Mouse (Mus musculus): ENCODE measurements around the gene Naa80. TPM values are rescaled to one million over a fixed set of nuclear protein-coding genes. Genes with fewer than 3 reads are reported as not detected.
A peak's percentile ranks its signal among the peaks of the same experiment; 100 is the strongest.

Naa80 gene
- polyA plus RNA-seq, 1 experiment from 2014 or later, result 19.3 TPM

GRCm38 (mm10) chr9:107543299-107543698 lies 35.4 kb upstream of the Naa80 start:
- H3K27ac ChIP-seq, result no peak overlapping the region
- 84% methylated on average over 11 of the region's 11 CpGs for WGBS
- ATAC-seq (replicated peaks; ENCODE audit: low FRiP score), result no peak
- H3K4me3 ChIP-seq (replicated peaks), result peak overlapping the region; percentile 84; the same call in 1 of the 2 replicates
- H3K4me1 ChIP-seq, result peaks cover 46% of the 10 kb centered on the region
- no peaks in the 10 kb centered on the region for H3K9me3 ChIP-seq (replicated peaks)
- no peak overlapping the region for H3K9ac ChIP-seq
- peak overlapping the region; percentile 85 for H3K4me2 ChIP-seq
- H3K27me3 ChIP-seq, result no peaks in the 10 kb centered on the region
- H3K36me3 ChIP-seq, result peaks cover 43% of the 10 kb centered on the region

- H3K9me3 ChIP-seq (replicated peaks), result no peaks in the 10 kb centered on the region
- no peaks in the 10 kb centered on the region for H3K27me3 ChIP-seq
- H3K36me3 ChIP-seq, result peaks cover 34% of the 10 kb centered on the region
- H3K4me1 ChIP-seq, result peaks cover 46% of the 10 kb centered on the region
- H3K4me3 ChIP-seq (replicated peaks), result no peak overlapping the region
- WGBS, result 95% methylated on average over 17 of the region's 17 CpGs
- H3K27ac ChIP-seq, result no peak overlapping the region
- ATAC-seq (replicated peaks; ENCODE audit: low FRiP score), result no peak
- no peak overlapping the region for H3K9ac ChIP-seq
- H3K4me2 ChIP-seq, result no peak overlapping the region
Measured at GRCm38 (mm10) chr9:107544196-107544700, 34.4 kb upstream of the Naa80 start.

GRCm38 (mm10) chr9:107544729-107545128 lies 34.0 kb upstream of the Naa80 start:
- Histone ChIP-seq H3K9ac (no peak overlapping the region), H3K27me3 (no peaks in the 10 kb centered on the region; the same call in 1 of the 2 replicates), H3K4me3 (replicated peaks) (no peak overlapping the region), H3K4me2 (no peak overlapping the region), H3K9me3 (replicated peaks) (no peaks in the 10 kb centered on the region), H3K4me1 (peaks cover 48% of the 10 kb centered on the region), H3K27ac (no peak overlapping the region), H3K36me3 (peaks cover 29% of the 10 kb centered on the region)
- ATAC-seq (replicated peaks; ENCODE audit: low FRiP score), result no peak
- 93% methylated on average over 12 of the region's 12 CpGs for WGBS

- H3K4me1 ChIP-seq, result peaks cover 49% of the 10 kb centered on the region
- no peak overlapping the region for H3K4me3 ChIP-seq (replicated peaks)
- no peaks in the 10 kb centered on the region for H3K9me3 ChIP-seq (replicated peaks)
- ATAC-seq (replicated peaks; ENCODE audit: low FRiP score), result no peak
- no peak overlapping the region for H3K4me2 ChIP-seq
- no peak overlapping the region for H3K27ac ChIP-seq
- H3K9ac ChIP-seq, result no peak overlapping the region
- 93% methylated on average over 10 of the region's 10 CpGs for WGBS
- H3K36me3 ChIP-seq, result peaks cover 24% of the 10 kb centered on the region
- H3K27me3 ChIP-seq, result no peaks in the 10 kb centered on the region; the same call in 1 of the 2 replicates
Measured at GRCm38 (mm10) chr9:107545199-107545598, 33.5 kb upstream of the Naa80 start.

GRCm38 (mm10) chr9:107545602-107546001 lies 33.1 kb upstream of the Naa80 start:
- Histone ChIP-seq H3K36me3 (peaks cover 24% of the 10 kb centered on the region), H3K27ac (no peak overlapping the region), H3K9me3 (replicated peaks) (no peaks in the 10 kb centered on the region), H3K4me3 (replicated peaks) (no peak overlapping the region), H3K9ac (no peak overlapping the region), H3K27me3 (no peaks in the 10 kb centered on the region; the same call in 1 of the 2 replicates), H3K4me1 (peaks cover 49% of the 10 kb centered on the region), H3K4me2 (no peak overlapping the region)
- ATAC-seq (replicated peaks; ENCODE audit: low FRiP score), result no peak
- 9% methylated on average over 3 of the region's 3 CpGs for WGBS

- H3K4me1 ChIP-seq, result peaks cover 52% of the 10 kb centered on the region
- H3K4me2 ChIP-seq, result peak within 1 kb of the TSS; percentile 54
- H3K4me3 ChIP-seq (replicated peaks), result peak within 1 kb of the TSS; percentile 19
- peaks cover 24% of the 10 kb centered on the region for H3K36me3 ChIP-seq
- ATAC-seq (replicated peaks; ENCODE audit: low FRiP score), result peak; percentile 57
- no peaks in the 10 kb centered on the region; the same call in 1 of the 2 replicates for H3K27me3 ChIP-seq
- WGBS, result 3% methylated on average over 20 of the region's 20 CpGs
- H3K9me3 ChIP-seq (replicated peaks), result no peaks in the 10 kb centered on the region
- H3K9ac ChIP-seq, result no peak within 1 kb of the TSS
- peak within 1 kb of the TSS; percentile 63 for H3K27ac ChIP-seq
Measured at GRCm38 (mm10) chr9:107547026-107547425, 31.7 kb upstream of the Naa80 start, which contains the start of gene Zmynd10. TSS of gene Zmynd10 (plus strand) at chr9:107547298.

GRCm38 (mm10) chr9:107547957-107548356 lies 30.7 kb upstream of the Naa80 start:
- Histone ChIP-seq H3K27ac (no peak overlapping the region), H3K27me3 (no peaks in the 10 kb centered on the region; the same call in 1 of the 2 replicates), H3K9me3 (replicated peaks) (no peaks in the 10 kb centered on the region), H3K36me3 (peaks cover 24% of the 10 kb centered on the region), H3K9ac (no peak overlapping the region), H3K4me3 (replicated peaks) (no peak overlapping the region), H3K4me2 (no peak overlapping the region), H3K4me1 (peaks cover 54% of the 10 kb centered on the region)
- 85% methylated on average over 5 of the region's 5 CpGs for WGBS
- ATAC-seq (replicated peaks; ENCODE audit: low FRiP score), result no peak

- no peak overlapping the region for H3K9ac ChIP-seq
- H3K36me3 ChIP-seq, result peaks cover 20% of the 10 kb centered on the region
- no peak for ATAC-seq (replicated peaks; ENCODE audit: low FRiP score)
- H3K4me1 ChIP-seq, result peaks cover 61% of the 10 kb centered on the region
- no peaks in the 10 kb centered on the region for H3K9me3 ChIP-seq (replicated peaks)
- H3K4me3 ChIP-seq (replicated peaks), result no peak overlapping the region
- WGBS, result 81% methylated on average over 10 of the region's 10 CpGs
- H3K27me3 ChIP-seq, result no peaks in the 10 kb centered on the region; the same call in 1 of the 2 replicates
- H3K4me2 ChIP-seq, result no peak overlapping the region
- no peak overlapping the region for H3K27ac ChIP-seq
Measured at GRCm38 (mm10) chr9:107548820-107549219, 29.9 kb upstream of the Naa80 start.

GRCm38 (mm10) chr9:107549297-107550074 lies 29.2 kb upstream of the Naa80 start:
- H3K27me3 ChIP-seq, result no peaks in the 10 kb centered on the region; the same call in 1 of the 2 replicates
- no peak overlapping the region for H3K9ac ChIP-seq
- no peak overlapping the region for H3K4me3 ChIP-seq (replicated peaks)
- 80% methylated on average over 20 of the region's 20 CpGs for WGBS
- no peaks in the 10 kb centered on the region for H3K9me3 ChIP-seq (replicated peaks)
- peaks cover 14% of the 10 kb centered on the region for H3K36me3 ChIP-seq
- peaks cover 64% of the 10 kb centered on the region for H3K4me1 ChIP-seq
- no peak for ATAC-seq (replicated peaks; ENCODE audit: low FRiP score)
- no peak overlapping the region for H3K4me2 ChIP-seq
- no peak overlapping the region for H3K27ac ChIP-seq

- Histone ChIP-seq H3K27ac (peak overlapping the region; percentile 99), H3K4me1 (peaks cover 64% of the 10 kb centered on the region), H3K9me3 (replicated peaks) (no peaks in the 10 kb centered on the region), H3K27me3 (no peaks in the 10 kb centered on the region; the same call in 1 of the 2 replicates), H3K4me2 (peak overlapping the region; percentile 70), H3K9ac (peak overlapping the region; percentile 52; the same call in 1 of the 2 replicates), H3K4me3 (replicated peaks) (peak overlapping the region; percentile 79), H3K36me3 (0 out of 2 replicates have a peak, but pooled peaks cover 4% of the 10 kb centered on the region)
- 28% methylated on average over 23 of the region's 23 CpGs for WGBS
- ATAC-seq (replicated peaks; ENCODE audit: low FRiP score), result no peak
Measured at GRCm38 (mm10) chr9:107550491-107551116, 28.1 kb upstream of the Naa80 start.

GRCm38 (mm10) chr9:107551117-107551889 lies 27.4 kb upstream of the Naa80 start, which contains the start of gene Rassf1:
TSS of gene Rassf1 (plus strand) at chr9:107551555.
- Histone ChIP-seq H3K9me3 (replicated peaks) (no peaks in the 10 kb centered on the region), H3K27ac (peak within 1 kb of the TSS; percentile 99), H3K9ac (peak within 1 kb of the TSS; percentile 52), H3K27me3 (no peaks in the 10 kb centered on the region; the same call in 1 of the 2 replicates), H3K4me2 (peak within 1 kb of the TSS; percentile 70), H3K4me3 (replicated peaks) (peak within 1 kb of the TSS; percentile 79), H3K4me1 (peaks cover 70% of the 10 kb centered on the region), H3K36me3 (no peaks in the 10 kb centered on the region; the same call in 1 of the 2 replicates)
- 1% methylated on average over 63 of the region's 63 CpGs for WGBS
- peak; percentile 37 for ATAC-seq (replicated peaks; ENCODE audit: low FRiP score)
